Mouse (Mus musculus): ENCODE data around the gene Gba. TPM values are rescaled to one million over a fixed set of nuclear protein-coding genes. Genes with fewer than 3 reads are reported as not detected.
A peak's percentile ranks its signal among the peaks of the same experiment; 100 is the strongest.

The Gba gene
- polyA plus RNA-seq, 1 experiment from 2014 or later, result 50.3 TPM

GRCm38 (mm10) chr3:89233562-89234110 is 30.9 kb downstream of the Gba start:
- no peak for ATAC-seq (ENCODE audit: low FRiP score, low read depth)
- H3K9me3 ChIP-seq, result no peaks in the 10 kb centered on the region
- no peak overlapping the region for H3K27ac ChIP-seq
- peaks cover 8% of the 10 kb centered on the region for H3K4me1 ChIP-seq
- no peaks in the 10 kb centered on the region; the same call in 1 of the 2 replicates for H3K27me3 ChIP-seq (replicated peaks)
- no peak overlapping the region for H3K9ac ChIP-seq
- WGBS, result 87% methylated on average over 14 of the region's 14 CpGs
- H3K36me3 ChIP-seq, result peaks cover 51% of the 10 kb centered on the region
- H3K4me2 ChIP-seq (replicated peaks), result no peak overlapping the region
- no peak overlapping the region for H3K4me3 ChIP-seq

- 93% methylated on average over 10 of the region's 10 CpGs for WGBS
- Histone ChIP-seq H3K36me3 (peaks cover 74% of the 10 kb centered on the region), H3K4me3 (no peak overlapping the region), H3K4me2 (replicated peaks) (no peak overlapping the region), H3K9me3 (no peaks in the 10 kb centered on the region), H3K4me1 (no peaks in the 10 kb centered on the region), H3K9ac (no peak overlapping the region), H3K27ac (no peak overlapping the region), H3K27me3 (replicated peaks) (no peaks in the 10 kb centered on the region)
- no peak for ATAC-seq (ENCODE audit: low FRiP score, low read depth)
These were observed 33.8 kb downstream of the Gba start for GRCm38 (mm10) chr3:89236516-89236915.

DNA sequence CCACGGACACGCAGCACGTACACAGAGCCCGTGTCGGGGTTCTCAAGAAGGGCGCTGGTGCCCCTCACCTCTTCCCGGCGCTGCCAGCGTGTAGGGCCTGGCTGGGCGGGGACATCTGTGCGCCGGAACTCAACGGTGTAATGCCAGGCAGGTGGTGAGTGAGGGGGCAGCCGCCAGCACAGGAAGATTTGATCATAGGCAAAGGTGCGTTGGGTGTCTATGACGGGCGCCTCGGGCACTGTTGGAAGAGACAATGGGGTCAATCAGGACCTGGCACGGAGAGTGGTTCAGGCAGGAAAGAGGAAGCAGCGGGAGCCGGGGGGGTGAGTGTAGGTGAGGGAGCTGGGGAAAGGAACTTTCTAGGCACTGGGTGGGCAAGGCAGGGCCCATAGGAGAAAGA is 35.0 kb downstream of the Gba start:
- H3K9me3 ChIP-seq, result no peaks in the 10 kb centered on the region
- ATAC-seq (ENCODE audit: low FRiP score, low read depth), result no peak
- H3K4me2 ChIP-seq (replicated peaks), result no peak overlapping the region
- 94% methylated on average over 21 of the region's 21 CpGs for WGBS
- no peaks in the 10 kb centered on the region for H3K4me1 ChIP-seq
- H3K36me3 ChIP-seq, result peaks cover 82% of the 10 kb centered on the region
- no peaks in the 10 kb centered on the region for H3K27me3 ChIP-seq (replicated peaks)
- H3K4me3 ChIP-seq, result no peak overlapping the region
- no peak overlapping the region for H3K27ac ChIP-seq
- H3K9ac ChIP-seq, result no peak overlapping the region

DNA sequence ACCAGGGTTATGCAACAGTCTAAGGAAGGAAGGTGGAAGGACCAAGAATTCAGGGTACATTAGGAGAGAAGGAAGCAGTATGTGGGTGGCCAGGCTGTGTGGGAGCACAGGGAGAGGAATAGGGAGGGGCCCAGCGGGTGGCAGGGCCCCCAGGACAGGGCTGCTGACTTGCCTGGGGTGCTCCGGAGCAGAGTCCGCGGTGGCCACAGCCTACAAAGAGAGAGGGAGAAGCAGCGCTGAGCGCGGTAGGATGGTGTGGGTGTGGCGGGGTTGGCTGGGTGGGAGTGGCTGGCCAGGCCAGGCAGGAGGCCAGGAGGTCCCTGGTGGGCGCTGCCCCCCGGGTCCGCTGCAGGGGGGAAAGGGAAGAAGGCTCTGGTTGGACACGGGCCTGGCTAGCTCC is 35.8 kb downstream of the Gba start:
- H3K4me2 ChIP-seq (replicated peaks), result no peak overlapping the region
- H3K4me1 ChIP-seq, result peaks cover 4% of the 10 kb centered on the region
- H3K9ac ChIP-seq, result no peak overlapping the region
- H3K4me3 ChIP-seq, result no peak overlapping the region
- ATAC-seq (ENCODE audit: low FRiP score, low read depth), result no peak
- H3K9me3 ChIP-seq, result no peaks in the 10 kb centered on the region
- no peaks in the 10 kb centered on the region for H3K27me3 ChIP-seq (replicated peaks)
- no peak overlapping the region for H3K27ac ChIP-seq
- peaks cover 79% of the 10 kb centered on the region for H3K36me3 ChIP-seq
- 80% methylated on average over 11 of the region's 12 CpGs for WGBS

DNA sequence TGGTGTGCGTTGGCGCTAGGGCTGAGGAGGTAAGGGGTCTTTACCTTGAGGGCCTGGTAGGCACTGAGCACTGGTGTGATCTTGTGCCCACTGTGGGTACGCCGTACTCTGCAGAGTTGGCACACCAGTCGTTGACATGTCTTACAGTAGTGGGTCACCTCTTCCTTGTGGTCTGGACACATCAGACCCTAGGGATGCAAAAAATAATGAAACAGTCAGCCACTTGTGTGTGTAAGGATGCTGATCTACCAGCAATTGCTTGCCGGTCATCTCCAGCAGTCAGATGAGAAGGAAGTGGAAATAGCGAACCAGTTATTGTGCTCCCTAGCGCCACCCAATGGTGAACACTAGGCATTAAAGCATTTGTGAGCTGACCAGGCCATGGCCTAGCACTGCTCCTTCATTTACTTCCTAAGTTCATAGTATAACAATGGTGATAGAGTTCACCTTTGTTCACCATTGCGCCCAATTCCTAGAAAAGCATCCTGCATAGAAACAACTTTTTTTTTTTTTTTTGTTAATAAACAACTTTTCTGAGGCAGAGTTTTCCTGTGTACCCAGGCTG is 39.7 kb downstream of the Gba start:
- Histone ChIP-seq H3K27ac (no peak overlapping the region), H3K4me3 (no peak overlapping the region), H3K4me2 (replicated peaks) (no peak overlapping the region), H3K36me3 (peaks cover 43% of the 10 kb centered on the region), H3K4me1 (peaks cover 31% of the 10 kb centered on the region), H3K9ac (no peak overlapping the region), H3K27me3 (replicated peaks) (no peaks in the 10 kb centered on the region), H3K9me3 (no peaks in the 10 kb centered on the region)
- ATAC-seq (ENCODE audit: low FRiP score, low read depth), result no peak
- WGBS, result 77% methylated on average over 9 of the region's 9 CpGs

DNA sequence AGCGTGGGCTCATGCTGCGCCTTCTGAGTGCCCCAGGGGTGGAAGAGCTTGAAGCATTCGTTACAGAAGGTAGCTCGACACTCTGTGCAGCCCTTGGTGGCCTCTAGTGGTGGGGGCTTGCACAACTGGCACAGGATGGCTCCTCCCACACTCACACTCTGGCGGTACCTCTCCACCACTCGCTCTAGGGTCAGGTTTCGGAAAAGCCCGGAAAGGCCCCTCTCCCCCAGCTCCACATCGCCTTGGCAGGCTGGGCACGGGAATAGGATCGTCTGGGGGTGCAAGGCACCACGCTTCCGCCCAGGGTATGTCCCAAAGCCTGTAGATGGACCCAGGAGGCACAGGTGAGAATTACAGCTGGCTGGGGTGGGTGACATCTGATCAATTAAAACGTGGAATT is 40.9 kb downstream of the Gba start:
- peak overlapping the region; percentile 83 for H3K4me2 ChIP-seq (replicated peaks)
- no peaks in the 10 kb centered on the region for H3K27me3 ChIP-seq (replicated peaks)
- H3K4me3 ChIP-seq, result peak overlapping the region; percentile 49
- peaks cover 31% of the 10 kb centered on the region for H3K36me3 ChIP-seq
- H3K4me1 ChIP-seq, result peaks cover 37% of the 10 kb centered on the region
- H3K27ac ChIP-seq, result no peak overlapping the region
- ATAC-seq (ENCODE audit: low FRiP score, low read depth), result no peak
- H3K9ac ChIP-seq, result peak overlapping the region; percentile 69
- 16% methylated on average over 14 of the region's 14 CpGs for WGBS
- no peaks in the 10 kb centered on the region for H3K9me3 ChIP-seq

DNA sequence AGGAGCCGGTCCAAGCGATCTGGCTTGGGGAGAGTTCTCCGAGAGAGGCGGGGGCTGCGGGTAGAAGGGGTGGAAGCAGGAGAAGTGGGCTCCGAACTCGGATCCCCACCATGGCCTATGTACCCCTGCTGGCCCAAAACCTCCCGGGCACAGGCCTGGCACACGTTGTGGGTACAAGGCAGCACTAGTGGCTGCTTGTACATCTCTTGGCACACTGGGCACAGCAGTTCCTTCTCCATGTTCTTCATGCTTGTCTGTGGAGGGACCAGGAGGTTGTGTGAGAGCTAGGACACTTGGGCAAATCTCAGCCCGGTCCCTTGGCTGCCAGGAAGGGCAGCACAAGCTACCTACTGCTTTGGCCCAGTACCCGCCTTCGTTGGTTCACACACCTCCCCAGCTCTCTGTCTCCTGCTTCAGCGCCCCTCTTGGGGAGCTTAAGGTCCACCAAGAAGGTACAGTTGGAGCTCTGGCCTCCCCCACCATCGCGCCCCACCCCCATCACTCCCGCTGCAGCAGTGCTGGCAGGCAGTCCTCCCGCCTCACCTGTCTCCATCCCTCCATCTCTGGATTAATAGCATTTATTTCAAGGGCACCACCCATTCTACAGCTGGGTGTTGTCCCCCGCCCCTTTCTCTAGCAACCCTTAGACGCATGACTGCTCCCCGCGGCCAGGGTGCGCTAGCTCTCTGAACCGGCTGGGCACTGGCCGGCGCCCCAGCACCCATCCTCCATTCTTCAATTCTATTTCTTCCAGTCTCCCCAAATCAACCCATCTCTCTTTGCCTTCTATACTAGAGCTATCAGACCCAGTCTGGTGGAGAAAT is 41.6 kb downstream of the Gba start:
- peak overlapping the region; percentile 49 for H3K4me3 ChIP-seq
- H3K36me3 ChIP-seq, result peaks cover 31% of the 10 kb centered on the region
- peak overlapping the region; percentile 74 for H3K27ac ChIP-seq
- H3K27me3 ChIP-seq (replicated peaks), result no peaks in the 10 kb centered on the region
- H3K4me2 ChIP-seq (replicated peaks), result peak overlapping the region; percentile 83
- no peaks in the 10 kb centered on the region for H3K9me3 ChIP-seq
- H3K9ac ChIP-seq, result peak overlapping the region; percentile 69
- 15% methylated on average over 25 of the region's 25 CpGs for WGBS
- ATAC-seq (ENCODE audit: low FRiP score, low read depth), result peak; percentile 35
- peaks cover 37% of the 10 kb centered on the region for H3K4me1 ChIP-seq

DNA sequence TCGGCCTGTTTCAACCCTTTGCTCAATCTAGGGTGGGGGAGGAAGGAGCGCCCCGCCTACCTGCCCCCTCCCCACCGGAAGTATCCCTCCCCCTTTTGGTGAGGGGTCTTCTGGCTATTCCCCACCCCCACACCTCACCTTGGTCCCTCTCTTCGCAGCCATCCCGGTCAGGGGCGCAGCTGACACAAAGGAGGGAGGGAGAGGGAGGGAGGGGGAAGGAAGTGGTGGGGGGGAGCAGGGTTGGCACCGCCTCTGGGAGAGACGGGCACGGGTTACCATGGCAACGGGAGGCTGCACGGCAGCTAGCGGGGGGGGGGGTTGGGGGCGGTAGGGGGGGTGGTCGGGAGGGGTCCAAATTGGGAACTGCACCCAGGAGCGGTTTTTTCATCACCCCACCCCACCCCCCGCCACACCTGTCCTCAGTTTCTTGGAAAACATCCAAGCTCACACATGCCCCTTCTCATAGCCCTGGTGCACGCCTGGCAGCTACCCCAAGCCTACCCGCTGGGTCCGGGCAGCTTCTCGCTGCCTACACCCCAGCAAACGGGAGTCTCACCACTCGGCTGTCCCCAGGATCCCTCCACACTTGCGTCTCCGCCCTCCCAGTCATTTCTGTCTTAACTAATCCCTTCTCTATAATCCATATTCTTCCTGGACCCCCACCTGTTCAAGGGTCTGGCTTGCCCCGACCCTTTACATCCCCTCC is 42.4 kb downstream of the Gba start:
- H3K4me2 ChIP-seq (replicated peaks), result peak overlapping the region; percentile 83

GRCm38 (mm10) chr3:89245688-89246171 is 43.0 kb downstream of the Gba start, which contains the start of gene Krtcap2:
Gene Krtcap2, plus strand, starts transcription at chr3:89245966.
- Histone ChIP-seq H3K4me2 (replicated peaks) (peak within 1 kb of the TSS; percentile 83), H3K4me3 (peak within 1 kb of the TSS; percentile 66), H3K27ac (peak within 1 kb of the TSS; percentile 74), H3K9me3 (no peaks in the 10 kb centered on the region), H3K9ac (peak within 1 kb of the TSS; percentile 76), H3K27me3 (replicated peaks) (no peaks in the 10 kb centered on the region), H3K4me1 (peaks cover 43% of the 10 kb centered on the region), H3K36me3 (peaks cover 25% of the 10 kb centered on the region)
- peak; percentile 45 for ATAC-seq (ENCODE audit: low FRiP score, low read depth)
- WGBS, result 4% methylated on average over 20 of the region's 20 CpGs

More for the DNA sequence above, 42.4 kb downstream of the Gba start:
- under 1% methylated on average over 23 of the region's 26 CpGs for WGBS
- Histone ChIP-seq H3K27me3 (replicated peaks) (no peaks in the 10 kb centered on the region), H3K4me1 (peaks cover 37% of the 10 kb centered on the region), H3K27ac (peak overlapping the region; percentile 74), H3K9ac (peak overlapping the region; percentile 69), H3K36me3 (peaks cover 31% of the 10 kb centered on the region), H3K9me3 (no peaks in the 10 kb centered on the region), H3K4me3 (peak overlapping the region; percentile 49)
- ATAC-seq (ENCODE audit: low FRiP score, low read depth), result peak; percentile 46

DNA sequence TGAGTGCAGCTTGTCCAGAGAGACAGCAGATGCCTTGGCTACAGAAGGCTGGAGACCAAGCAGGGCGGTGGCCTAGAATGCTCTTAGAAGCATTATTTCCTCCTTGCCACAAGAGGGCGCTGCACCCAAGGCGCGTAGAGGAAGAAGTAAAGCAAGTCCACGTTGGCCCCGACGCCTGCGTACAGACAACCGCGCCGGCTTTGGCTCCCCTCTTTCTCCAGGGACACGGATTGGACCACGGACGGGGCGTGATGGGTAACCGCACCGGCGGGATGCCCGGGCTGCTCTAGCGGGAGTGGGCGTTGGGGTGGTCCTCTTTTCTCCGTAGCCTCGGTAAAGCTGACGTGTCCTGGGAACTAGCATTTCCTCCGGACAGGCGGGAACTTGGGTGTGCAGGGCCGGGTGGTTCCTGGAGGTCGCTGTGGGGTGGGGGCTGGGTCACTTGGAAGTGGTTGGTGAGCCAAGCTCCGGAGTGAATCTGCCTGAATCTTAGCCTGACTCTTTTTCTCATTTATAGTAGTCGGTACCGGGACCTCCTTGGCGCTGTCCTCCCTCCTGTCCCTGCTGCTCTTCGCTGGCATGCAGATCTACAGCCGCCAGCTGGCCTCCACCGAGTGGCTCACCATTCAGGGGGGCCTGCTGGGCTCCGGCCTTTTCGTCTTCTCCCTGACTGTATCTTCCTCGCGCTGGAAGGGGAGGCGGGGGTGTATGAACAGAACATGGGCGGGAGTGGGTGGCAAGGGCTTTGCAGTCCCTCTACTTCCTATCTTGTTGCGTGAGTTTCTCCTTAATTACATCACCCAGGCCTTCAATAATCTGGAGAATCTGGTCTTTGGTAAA is 43.8 kb downstream of the Gba start, which contains the start of gene Trim46:
TSS of gene Trim46 (minus strand) at position 49 of the 840 bp plus-strand sequence.
- peak within 1 kb of the TSS; percentile 83 for H3K4me2 ChIP-seq (replicated peaks)
- no peaks in the 10 kb centered on the region; the same call in 1 of the 2 replicates for H3K27me3 ChIP-seq (replicated peaks)
- no peaks in the 10 kb centered on the region for H3K9me3 ChIP-seq
- peak; percentile 57 for ATAC-seq (ENCODE audit: low FRiP score, low read depth)
- peak within 1 kb of the TSS; percentile 76 for H3K9ac ChIP-seq
- H3K27ac ChIP-seq, result peak within 1 kb of the TSS; percentile 74
- peaks cover 18% of the 10 kb centered on the region for H3K36me3 ChIP-seq
- peak within 1 kb of the TSS; percentile 66 for H3K4me3 ChIP-seq
- WGBS, result under 1% methylated on average over 42 of the region's 42 CpGs
- H3K4me1 ChIP-seq, result peaks cover 50% of the 10 kb centered on the region

DNA sequence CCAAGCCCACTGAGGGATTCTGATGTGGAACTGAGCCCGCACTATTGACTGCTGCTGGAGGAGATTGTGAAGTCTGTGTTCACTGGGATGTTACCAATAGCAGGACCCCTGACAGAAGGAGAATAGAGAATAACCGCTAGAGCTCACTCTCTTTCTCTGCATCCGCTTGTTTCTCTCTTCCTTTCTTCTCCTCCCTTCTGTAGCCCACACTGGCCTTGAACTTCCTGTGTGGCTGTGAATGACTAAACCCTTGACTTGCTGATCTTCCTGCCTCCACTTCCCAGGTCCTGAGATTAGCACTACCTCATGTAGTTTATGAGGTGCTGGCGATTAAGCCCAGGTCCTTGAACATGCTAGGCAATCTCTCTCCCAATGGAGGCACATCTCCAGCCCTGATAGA is 44.7 kb downstream of the Gba start:
- H3K4me1 ChIP-seq, result peaks cover 53% of the 10 kb centered on the region
- H3K4me2 ChIP-seq (replicated peaks), result peak overlapping the region; percentile 83

More for the DNA sequence above, 44.7 kb downstream of the Gba start:
- WGBS, result 86% methylated on average over 4 of the region's 4 CpGs
- peaks cover 9% of the 10 kb centered on the region; the same call in 1 of the 2 replicates for H3K36me3 ChIP-seq
- peak overlapping the region; percentile 66; the same call in 1 of the 2 replicates for H3K4me3 ChIP-seq
- H3K9me3 ChIP-seq, result no peaks in the 10 kb centered on the region
- H3K27ac ChIP-seq, result no peak overlapping the region
- H3K9ac ChIP-seq, result 0 out of 2 replicates have a peak overlapping the region, but pooled peaks have one; percentile 76
- peaks cover 4% of the 10 kb centered on the region; the same call in 1 of the 2 replicates for H3K27me3 ChIP-seq (replicated peaks)
- no peak for ATAC-seq (ENCODE audit: low FRiP score, low read depth)
